Mouse (Mus musculus) spleen, adult 2 months (tissue): ENCODE data around the gene Avp. TPM values are rescaled to one million over a fixed set of nuclear protein-coding genes. Genes with fewer than 3 reads are reported as not detected.

Source experiments
- DNase-seq, 2 experiments: peaks; one replicate each; pipeline versions ENCODE4 v3.0.0 to v3.0.0-alpha.2; 2012 to 2021; ENCODE audit warnings: low spot score in 2 of 2, low read depth in 1 of 2
- H3K27ac ChIP-seq: fragments of 200-500 bp; 2 replicates; pipeline ENCODE4 v1.5.1; 2012; ENCODE audit warnings: low read length, inconsistent platforms; ENCODE audit not compliant: insufficient read depth
- H3K27me3 ChIP-seq: fragments of 200-500 bp; 2 replicates; pipeline ENCODE4 v1.6.1; 2012; ENCODE audit warnings: mild to moderate bottlenecking, moderate library complexity, low read length, inconsistent platforms; ENCODE audit not compliant: control insufficient read depth, insufficient read depth
- H3K36me3 ChIP-seq: fragments of 200-500 bp; 2 replicates; pipeline ENCODE4 v1.6.1; 2012; ENCODE audit warnings: mild to moderate bottlenecking, low read length, inconsistent platforms; ENCODE audit not compliant: control insufficient read depth, insufficient read depth
- H3K4me1 ChIP-seq: fragments of 200-500 bp; 2 replicates; pipeline ENCODE4 v1.6.1; 2011; ENCODE audit warnings: inconsistent platforms; ENCODE audit not compliant: control insufficient read depth, insufficient read depth, insufficient read length
- H3K4me3 ChIP-seq: fragments of 200-500 bp; 2 replicates; pipeline ENCODE4 v1.5.1; 2011; ENCODE audit warnings: mild to moderate bottlenecking, inconsistent platforms; ENCODE audit not compliant: insufficient read depth, insufficient read length; ENCODE audit errors: extremely low read depth
- CTCF ChIP-seq: fragments of 200-500 bp; IDR thresholded peaks from 2 replicates; pipeline ENCODE4 v1.5.1; 2011; ENCODE audit warnings: mild to moderate bottlenecking, inconsistent platforms; ENCODE audit not compliant: insufficient read depth, insufficient read length, insufficient replicate concordance; ENCODE audit errors: extremely low read depth
- POLR2A ChIP-seq: fragments of 200-500 bp; IDR thresholded peaks from 2 replicates; pipeline ENCODE4 v1.6.1; 2011; ENCODE audit warnings: low read depth, low read length, inconsistent platforms
- WGBS: fragments of 180-500 bp; shearing (Covaris S2); methylation state at CpG from one replicate; pipeline ENCODE4 v1.1.7; 2018; 5-methylcytosine and 5-hydroxymethylcytosine counted together
- polyA plus RNA-seq: library from polyadenylated mRNA; depleted of rRNA; stranded (reverse); fragments of >200 nt; gene quantifications from 2 replicates; pipeline ENCODE4 v1.2.3, GENCODE M21; 2012

Gene Avp
- polyA plus RNA-seq, 1 experiment: not detected

DNA sequence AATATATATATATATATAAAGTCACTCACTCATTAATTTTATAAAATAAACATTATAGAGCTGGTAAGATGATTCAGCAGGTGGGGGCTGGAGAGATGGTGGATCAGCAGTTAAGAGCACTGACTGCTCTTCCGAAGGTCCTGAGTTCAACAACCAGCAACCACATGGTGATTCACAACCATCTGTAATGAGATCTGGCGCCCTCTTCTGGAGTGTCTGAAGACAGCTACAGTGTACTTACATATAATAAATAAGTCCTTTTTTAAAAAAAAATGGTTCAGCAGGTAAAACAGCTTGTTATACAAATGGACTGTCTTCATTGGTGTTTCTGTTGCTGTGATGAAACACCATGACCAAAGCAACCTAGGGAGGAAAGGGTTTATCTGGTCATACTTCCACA is 24.3 kb downstream of the Avp start:
- Histone ChIP-seq H3K36me3 (peaks cover 8% of the 10 kb centered on the region), H3K4me3 (no peak overlapping the region), H3K27ac (no peak overlapping the region), H3K4me1 (peaks cover 1% of the 10 kb centered on the region; the same call in 1 of the 2 replicates), H3K27me3 (no peaks in the 10 kb centered on the region)
- DNase-seq: no peak
- TF ChIP-seq CTCF (no peak), POLR2A (no peak)
- 72% methylated on average over 2 of the region's 2 CpGs for WGBS

DNA sequence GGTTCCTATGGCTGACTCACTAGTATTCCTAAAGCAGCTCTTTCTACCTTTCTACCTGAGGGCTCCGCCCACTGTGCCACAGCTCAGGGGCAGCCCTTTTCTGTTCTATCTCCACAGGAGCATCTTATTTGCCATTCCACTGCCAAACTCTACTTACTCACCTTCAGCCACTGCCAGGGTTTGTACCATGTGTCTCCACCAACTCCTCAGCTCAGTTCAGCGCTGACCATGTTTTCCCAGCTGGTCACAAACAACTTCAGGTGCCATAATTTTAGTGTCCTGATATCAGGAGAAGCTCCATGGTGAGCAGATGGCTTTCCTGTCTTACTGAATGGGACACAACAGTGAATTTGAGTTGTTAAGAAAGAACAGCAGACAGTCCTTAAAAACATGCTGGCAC is 24.9 kb downstream of the Avp start:
- no peak for TF ChIP-seq POLR2A
- no peak for TF ChIP-seq CTCF
- 94% methylated on average over 2 of the region's 2 CpGs for WGBS
- H3K4me3 ChIP-seq: no peak overlapping the region
- no peak overlapping the region for H3K27ac ChIP-seq
- no peaks in the 10 kb centered on the region for H3K4me1 ChIP-seq
- no peak for DNase-seq
- no peaks in the 10 kb centered on the region for H3K27me3 ChIP-seq
- peaks cover 10% of the 10 kb centered on the region for H3K36me3 ChIP-seq

DNA sequence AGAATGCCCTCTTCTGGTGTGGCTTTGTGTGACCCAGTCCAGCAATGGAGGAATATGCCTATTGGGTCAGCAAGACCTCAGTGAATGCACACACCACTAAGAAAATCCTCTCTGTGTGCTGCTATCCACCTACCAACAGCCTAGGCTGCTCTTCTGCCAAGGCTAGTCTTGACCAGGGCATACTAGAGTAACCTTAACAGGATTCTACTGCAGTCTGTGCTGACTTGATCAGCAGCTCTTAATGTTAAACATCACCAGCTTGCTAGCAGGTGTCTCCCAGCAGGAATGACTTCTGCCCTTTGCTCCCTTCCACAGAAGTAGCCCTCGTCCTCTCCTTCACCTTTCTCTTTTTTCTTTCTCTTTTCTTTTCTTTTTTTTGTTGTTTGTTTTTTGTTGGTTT is 26.1 kb downstream of the Avp start:
- H3K4me1 ChIP-seq: no peaks in the 10 kb centered on the region
- TF ChIP-seq CTCF: no peak
- TF ChIP-seq POLR2A: no peak
- H3K27me3 ChIP-seq: no peaks in the 10 kb centered on the region
- no peak overlapping the region for H3K27ac ChIP-seq
- 92% methylated on average over 1 of the region's 1 CpGs for WGBS
- peaks cover 21% of the 10 kb centered on the region for H3K36me3 ChIP-seq
- DNase-seq: no peak
- H3K4me3 ChIP-seq: no peak overlapping the region

DNA sequence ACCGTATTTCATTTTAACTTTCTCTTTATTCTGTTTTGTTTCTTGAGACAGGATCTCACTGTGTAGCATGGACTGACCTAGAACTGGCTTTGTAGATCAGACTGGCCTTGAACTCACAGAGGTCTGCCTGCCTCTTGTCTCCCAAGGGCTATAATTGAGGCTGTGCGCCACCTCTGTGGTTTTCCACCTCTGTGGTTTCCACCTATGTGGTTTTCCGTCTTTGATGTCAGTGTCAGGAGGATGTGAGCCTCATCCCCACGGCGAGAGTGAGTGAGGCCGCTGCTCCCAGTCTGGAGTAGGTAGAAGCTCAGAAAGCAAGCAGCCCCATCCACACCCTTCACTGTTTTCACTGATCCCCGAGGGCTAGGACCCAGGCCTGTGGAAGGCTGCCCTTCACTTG is 27.5 kb downstream of the Avp start:
- Histone ChIP-seq H3K27ac (no peak overlapping the region), H3K4me1 (no peaks in the 10 kb centered on the region), H3K4me3 (no peak overlapping the region), H3K36me3 (peaks cover 28% of the 10 kb centered on the region), H3K27me3 (no peaks in the 10 kb centered on the region)
- 65% methylated on average over 7 of the region's 7 CpGs for WGBS
- TF ChIP-seq CTCF (no peak), POLR2A (no peak)
- no peak for DNase-seq

DNA sequence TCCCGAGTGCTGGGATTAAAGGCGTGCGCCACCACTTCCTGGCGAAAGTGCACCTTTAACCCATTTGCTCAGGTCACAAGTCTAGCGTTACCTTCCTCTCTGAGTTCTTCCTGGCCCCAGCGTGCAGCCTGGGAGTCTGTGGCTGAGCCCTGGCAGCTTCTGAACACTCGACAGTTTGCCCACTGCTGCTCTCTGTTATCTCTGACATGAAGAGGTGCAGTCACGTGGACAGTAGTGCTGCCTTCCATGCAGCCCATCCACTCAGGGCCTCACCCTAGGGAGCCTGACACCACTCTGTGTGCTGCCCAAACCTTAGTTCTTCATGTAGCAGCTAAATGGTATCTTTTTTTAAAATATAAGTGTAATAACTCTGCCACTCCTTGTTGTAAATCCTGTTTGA is 35.4 kb downstream of the Avp start:
- Histone ChIP-seq H3K4me3 (no peak overlapping the region), H3K4me1 (no peaks in the 10 kb centered on the region), H3K27ac (no peak overlapping the region), H3K27me3 (no peaks in the 10 kb centered on the region), H3K36me3 (peaks cover 44% of the 10 kb centered on the region)
- no peak for DNase-seq
- WGBS: 73% methylated on average over 8 of the region's 8 CpGs
- TF ChIP-seq POLR2A: no peak

DNA sequence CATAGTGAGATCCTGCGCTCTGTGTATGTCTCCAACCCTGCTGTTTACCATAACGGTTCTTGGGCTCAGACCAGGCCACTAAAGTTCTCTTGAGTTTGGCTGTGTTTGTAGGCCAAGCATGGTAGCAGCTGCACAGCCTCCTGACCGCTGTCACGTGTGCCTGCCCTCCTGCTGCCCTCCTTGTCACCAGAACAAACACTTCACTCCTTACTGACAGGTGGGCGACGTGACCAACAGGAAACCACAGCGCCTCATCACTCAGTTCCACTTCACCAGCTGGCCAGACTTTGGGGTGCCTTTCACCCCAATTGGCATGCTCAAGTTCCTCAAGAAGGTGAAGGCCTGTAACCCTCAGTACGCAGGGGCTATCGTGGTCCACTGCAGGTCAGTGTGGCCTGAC is 42.1 kb downstream of the Avp start:
- 28% methylated on average over 9 of the region's 9 CpGs for WGBS
- Histone ChIP-seq H3K27ac (peak overlapping the region; percentile 10; the same call in 1 of the 2 replicates), H3K4me3 (no peak overlapping the region), H3K4me1 (peaks cover 17% of the 10 kb centered on the region; the same call in 1 of the 2 replicates), H3K36me3 (peaks cover 31% of the 10 kb centered on the region), H3K27me3 (no peaks in the 10 kb centered on the region)
- TF ChIP-seq CTCF: no peak
- TF ChIP-seq POLR2A: no peak
- peak in 1 of 2 experiments; percentile 13 for DNase-seq

DNA sequence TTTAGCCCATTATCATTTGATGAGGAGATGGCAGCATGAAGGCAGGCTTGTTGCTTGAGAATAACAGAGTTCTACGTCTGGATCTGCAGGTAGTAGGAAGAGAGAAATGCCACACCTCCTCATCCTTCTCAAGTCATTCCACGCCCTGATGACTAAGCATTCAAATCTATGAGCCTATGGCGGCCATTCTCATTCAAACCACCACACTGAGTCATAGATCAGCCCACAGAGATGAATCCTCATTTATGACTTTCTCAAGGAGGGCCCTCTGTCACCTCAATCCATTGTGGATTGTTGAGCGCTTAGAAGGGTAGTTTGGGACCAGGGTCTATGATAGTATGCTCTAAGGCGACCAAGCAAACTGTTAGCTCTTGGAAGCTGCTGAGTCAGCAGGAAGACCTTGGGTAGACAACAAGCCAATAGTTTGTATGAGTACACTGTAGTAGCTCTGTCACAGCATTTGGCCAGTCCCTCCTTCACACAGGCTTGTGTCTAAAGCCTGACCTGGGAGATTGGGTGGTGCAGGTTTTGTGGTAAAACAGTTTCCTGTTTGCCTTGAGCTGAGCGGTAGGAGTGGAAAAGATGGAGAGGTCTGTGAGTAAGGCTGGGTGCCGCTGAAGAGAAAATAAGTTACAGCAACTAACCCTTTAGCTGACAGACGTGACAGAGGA is 43.3 kb downstream of the Avp start:
- Histone ChIP-seq H3K36me3 (peaks cover 20% of the 10 kb centered on the region), H3K4me1 (peaks cover 20% of the 10 kb centered on the region; the same call in 1 of the 2 replicates), H3K4me3 (no peak overlapping the region), H3K27ac (peak overlapping the region; percentile 6), H3K27me3 (no peaks in the 10 kb centered on the region)
- 54% methylated on average over 8 of the region's 8 CpGs for WGBS
- no peak for DNase-seq
- TF ChIP-seq CTCF (no peak), POLR2A (no peak)
